Mouse (Mus musculus) cerebellum, adult 2 months (tissue): ENCODE results near the gene Prrc2c. TPM values are rescaled to one million over a fixed set of nuclear protein-coding genes. Genes with fewer than 3 reads are reported as not detected.

Source experiments
- DNase-seq, 2 experiments: peaks; one replicate each; pipeline ENCODE4 v3.0.0; 2021
- H3K27ac ChIP-seq: fragments of 200-500 bp; 2 replicates; pipeline ENCODE4 v1.5.1; 2012; ENCODE audit warnings: low read length, control low read depth, inconsistent platforms; ENCODE audit not compliant: insufficient read depth
- H3K27me3 ChIP-seq: fragments of 200-500 bp; 2 replicates; pipeline ENCODE4 v1.6.1; 2012; ENCODE audit warnings: inconsistent platforms, mild to moderate bottlenecking, low read length, moderate library complexity; ENCODE audit not compliant: control insufficient read depth, insufficient read depth
- H3K4me1 ChIP-seq: fragments of 200-500 bp; 2 replicates; pipeline ENCODE4 v1.6.1; 2011; ENCODE audit warnings: low read length; ENCODE audit not compliant: control insufficient read depth, insufficient read depth
- H3K4me3 ChIP-seq: fragments of 200-500 bp; replicated peaks from 2 replicates; pipeline ENCODE3; 2011; ENCODE audit warnings: mild to moderate bottlenecking, low read depth, low read length, control low read depth; ENCODE audit not compliant: insufficient read depth
- CTCF ChIP-seq: fragments of 200-500 bp; IDR thresholded peaks from 2 replicates; pipeline ENCODE4 v1.5.1; 2011; ENCODE audit warnings: low read depth, mild to moderate bottlenecking, control low read depth, low read length, moderate library complexity, borderline replicate concordance; ENCODE audit not compliant: insufficient read depth
- POLR2A ChIP-seq: fragments of 200-500 bp; IDR thresholded peaks from 2 replicates; pipeline ENCODE4 v1.6.1; 2011; ENCODE audit warnings: low read length, control low read depth, borderline replicate concordance; ENCODE audit not compliant: insufficient read depth
- WGBS: fragments of 180-500 bp; shearing (Covaris S2); methylation state at CpG from one replicate; pipeline ENCODE4 v1.1.7; 2018; 5-methylcytosine and 5-hydroxymethylcytosine counted together
- polyA plus RNA-seq: library from polyadenylated mRNA; depleted of rRNA; stranded (reverse); fragments of >200 nt; gene quantifications from 2 replicates; pipeline ENCODE4 v1.2.3, GENCODE M21; 2012

Gene Prrc2c
- polyA plus RNA-seq, 1 experiment = 49.5 TPM

DNA sequence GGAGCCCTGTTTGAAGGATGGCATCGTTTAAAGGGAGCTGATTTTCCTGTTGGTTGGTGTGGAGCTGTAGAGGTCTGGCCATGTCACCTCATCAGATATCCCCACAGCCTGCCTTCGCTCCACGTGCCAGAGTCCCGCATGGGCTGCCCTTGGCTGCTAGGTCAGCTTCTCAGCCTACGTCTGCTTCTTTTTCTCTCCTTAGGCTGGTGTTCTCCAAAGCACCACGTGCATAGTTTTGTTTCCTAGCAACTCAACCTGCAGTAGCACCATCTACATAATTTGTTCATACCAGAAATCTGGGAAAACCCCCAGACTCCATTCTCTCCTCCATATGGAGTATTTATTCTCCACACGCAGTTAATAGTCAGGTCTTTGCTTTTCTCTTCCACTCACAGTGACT is 9.3 kb upstream of the Prrc2c start:
- Histone ChIP-seq H3K27ac (no peak overlapping the region), H3K4me1 (no peaks in the 10 kb centered on the region), H3K27me3 (no peaks in the 10 kb centered on the region), H3K4me3 (no peak overlapping the region)
- DNase-seq = no peak
- TF ChIP-seq POLR2A (no peak), CTCF (no peak)
- WGBS = 36% methylated on average over 7 of the region's 7 CpGs

DNA sequence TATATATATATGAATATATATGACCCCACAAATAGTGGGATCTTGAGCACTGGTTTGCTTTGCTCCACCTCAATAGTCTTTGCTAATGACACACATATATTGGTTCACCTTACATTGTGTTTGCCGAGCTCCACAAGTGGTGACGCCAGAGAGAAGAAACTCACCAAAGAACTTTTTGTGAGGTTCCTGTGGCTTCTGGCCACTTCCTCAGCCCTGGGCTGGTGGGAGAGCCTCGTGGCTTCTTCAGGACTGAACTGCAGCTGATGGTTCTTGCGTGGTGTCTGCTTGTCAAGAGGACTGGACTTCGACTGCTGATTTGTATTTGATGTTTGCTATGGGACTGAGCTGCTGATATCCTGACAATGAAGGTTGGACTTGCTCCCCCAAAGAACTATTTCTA is 8.4 kb upstream of the Prrc2c start:
- no peaks in the 10 kb centered on the region for H3K4me1 ChIP-seq
- 81% methylated on average over 5 of the region's 5 CpGs for WGBS
- no peak overlapping the region for H3K27ac ChIP-seq
- no peak for DNase-seq
- TF ChIP-seq POLR2A (no peak), CTCF (no peak)
- H3K4me3 ChIP-seq = no peak overlapping the region
- no peaks in the 10 kb centered on the region for H3K27me3 ChIP-seq

DNA sequence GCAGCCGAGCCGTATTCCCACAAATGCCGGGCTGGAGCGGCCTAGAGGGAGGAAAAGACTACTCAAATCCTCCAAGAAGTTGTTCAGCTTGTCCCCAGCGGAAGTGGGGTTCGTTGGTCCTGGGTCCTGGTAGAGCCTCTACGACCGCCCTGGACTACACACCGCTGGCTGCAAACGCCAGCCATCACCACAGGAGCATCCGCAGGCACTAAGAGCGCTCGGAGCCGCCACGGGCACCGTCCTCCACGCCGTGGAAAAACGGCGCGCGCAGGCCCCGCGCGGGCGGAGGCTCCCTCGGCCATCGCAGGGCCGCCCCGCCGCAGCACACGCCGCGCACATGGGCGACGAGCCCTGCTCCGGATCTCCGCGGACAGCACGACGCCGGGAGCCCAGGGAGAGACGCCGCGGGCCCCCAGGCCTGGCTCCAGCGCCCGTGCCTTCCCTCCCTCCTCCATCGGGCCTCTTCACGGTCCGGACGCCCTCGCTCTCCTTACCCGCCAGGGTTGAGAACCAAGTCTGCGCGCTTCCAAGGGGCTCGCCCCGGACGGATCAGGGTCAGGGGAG is 443 bp downstream of the Prrc2c start:
- DNase-seq = no peak
- WGBS = under 1% methylated on average over 58 of the region's 58 CpGs

DNA sequence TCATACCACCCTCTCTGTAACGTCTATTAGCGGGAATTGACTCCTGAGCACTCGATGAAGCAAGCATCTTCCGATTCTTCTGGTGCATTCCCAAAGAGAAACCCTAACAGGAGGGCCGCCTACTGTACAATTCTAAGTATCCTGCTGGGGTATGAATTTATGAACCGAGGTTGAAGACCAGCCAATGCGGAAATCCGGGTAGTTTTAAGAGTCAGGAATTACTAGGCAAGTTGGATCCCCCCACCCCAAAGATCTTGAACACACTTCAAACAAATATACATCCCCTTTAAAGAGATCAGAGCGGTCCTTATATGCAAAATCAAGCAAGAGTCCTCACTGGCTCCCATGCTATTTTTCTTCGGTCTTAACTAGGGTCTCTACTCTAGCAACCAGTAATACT is 950 bp downstream of the Prrc2c start:
- peak overlapping the region; percentile 88 for H3K4me3 ChIP-seq
- peaks cover 3% of the 10 kb centered on the region; the same call in 1 of the 2 replicates for H3K4me1 ChIP-seq
- H3K27ac ChIP-seq = peak overlapping the region; percentile 94; the same call in 1 of the 2 replicates
- no peaks in the 10 kb centered on the region for H3K27me3 ChIP-seq
- under 1% methylated on average over 10 of the region's 10 CpGs for WGBS
- TF ChIP-seq POLR2A (no peak), CTCF (no peak)
- peak in 1 of 2 experiments; percentile 24 for DNase-seq

More for the DNA sequence above, 443 bp downstream of the Prrc2c start:
- H3K27ac ChIP-seq = peak overlapping the region; percentile 94
- H3K27me3 ChIP-seq = no peaks in the 10 kb centered on the region
- H3K4me3 ChIP-seq = peak overlapping the region; percentile 88
- peaks cover 3% of the 10 kb centered on the region; the same call in 1 of the 2 replicates for H3K4me1 ChIP-seq
- no peak for TF ChIP-seq CTCF
- no peak for TF ChIP-seq POLR2A

DNA sequence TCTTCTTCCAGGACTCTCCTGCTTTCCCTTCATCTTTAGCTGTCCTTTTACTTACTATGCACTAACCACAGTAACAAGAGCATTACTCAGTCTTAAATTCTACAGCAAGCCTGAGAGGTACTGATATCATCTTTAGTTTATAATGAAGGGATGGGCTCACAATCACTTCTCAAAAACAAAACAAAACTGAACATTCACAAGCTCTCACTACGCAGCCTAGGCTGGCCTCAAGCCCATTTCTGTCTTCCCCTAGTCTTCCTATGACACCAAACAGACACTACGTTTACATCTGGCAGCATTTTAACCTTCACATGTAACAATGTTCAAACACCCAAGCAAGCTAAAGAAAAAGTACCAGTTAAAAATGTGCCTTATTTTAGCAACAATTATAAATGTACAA is 1.9 kb downstream of the Prrc2c start:
- Histone ChIP-seq H3K27ac (no peak overlapping the region), H3K27me3 (no peaks in the 10 kb centered on the region), H3K4me1 (peaks cover 3% of the 10 kb centered on the region; the same call in 1 of the 2 replicates), H3K4me3 (peak overlapping the region; percentile 24)
- WGBS = 2% methylated on average over 2 of the region's 2 CpGs
- TF ChIP-seq CTCF (no peak), POLR2A (no peak)
- no peak for DNase-seq

DNA sequence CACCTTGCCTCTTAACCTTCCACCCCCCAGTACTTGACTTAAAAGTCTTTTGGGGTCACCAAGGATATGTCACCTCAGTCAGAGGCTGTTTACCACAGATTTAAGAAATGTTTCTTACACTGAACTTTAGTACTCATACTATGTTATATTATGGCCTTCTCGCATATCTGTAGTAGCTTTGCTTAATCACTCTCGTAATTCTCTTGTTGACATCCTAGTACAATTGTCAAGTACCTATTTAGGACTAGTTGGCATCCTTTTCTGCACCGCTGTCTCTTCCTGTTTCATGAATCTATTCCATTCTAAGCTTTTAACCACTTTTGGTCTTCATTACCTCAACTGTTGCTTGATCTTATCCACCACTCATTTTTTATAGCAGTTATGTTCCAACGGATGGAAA is 5.3 kb downstream of the Prrc2c start:
- Histone ChIP-seq H3K27ac (no peak overlapping the region), H3K27me3 (no peaks in the 10 kb centered on the region), H3K4me1 (peaks cover 8% of the 10 kb centered on the region; the same call in 1 of the 2 replicates), H3K4me3 (no peak overlapping the region)
- no peak for DNase-seq
- TF ChIP-seq CTCF (no peak), POLR2A (no peak)
- 78% methylated on average over 4 of the region's 4 CpGs for WGBS

DNA sequence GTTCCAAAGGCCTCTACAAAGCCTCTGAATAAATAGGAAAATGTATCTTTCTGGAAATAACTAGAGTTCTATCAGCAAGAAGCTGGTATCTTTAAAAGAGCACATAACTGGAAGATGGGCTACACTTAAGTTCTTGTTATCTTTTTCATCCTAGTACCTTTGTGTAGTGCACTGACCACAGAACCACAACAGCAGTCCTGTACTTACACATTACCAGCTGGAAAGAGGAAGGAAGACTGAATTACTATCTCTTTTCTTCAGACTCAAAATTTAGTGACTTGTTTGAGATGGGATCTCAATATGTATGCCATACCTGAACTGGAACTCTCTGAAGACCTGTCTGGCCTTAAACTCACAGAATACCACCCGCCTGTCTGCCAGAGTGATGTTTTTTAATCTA is 6.1 kb downstream of the Prrc2c start:
- TF ChIP-seq CTCF (no peak), POLR2A (no peak)
- Histone ChIP-seq H3K27ac (no peak overlapping the region), H3K27me3 (no peaks in the 10 kb centered on the region), H3K4me3 (no peak overlapping the region), H3K4me1 (peaks cover 8% of the 10 kb centered on the region; the same call in 1 of the 2 replicates)
- DNase-seq = no peak
- WGBS = 94% methylated on average over 1 of the region's 1 CpGs

DNA sequence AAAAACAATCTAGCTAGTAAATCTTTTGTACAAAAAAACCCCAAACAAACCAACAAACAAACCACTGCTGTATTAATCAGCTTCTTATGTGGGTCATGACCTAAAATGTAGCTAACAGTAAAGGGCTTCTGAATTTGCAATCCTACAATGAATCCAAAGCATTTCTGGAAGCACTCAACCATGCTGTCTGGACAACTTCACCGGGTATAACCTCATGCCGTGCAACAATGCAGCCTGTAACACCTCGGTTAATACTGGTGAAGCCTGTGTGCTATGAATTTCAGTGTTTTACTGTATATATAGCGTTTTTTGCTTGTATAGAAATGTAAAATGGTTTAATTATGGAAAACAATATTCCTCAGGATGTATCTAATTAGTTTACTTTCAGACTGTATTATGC is 8.3 kb downstream of the Prrc2c start:
- Histone ChIP-seq H3K27ac (no peak overlapping the region), H3K27me3 (no peaks in the 10 kb centered on the region), H3K4me1 (peaks cover 5% of the 10 kb centered on the region; the same call in 1 of the 2 replicates), H3K4me3 (no peak overlapping the region)
- WGBS = 25% methylated on average over 4 of the region's 4 CpGs
- TF ChIP-seq POLR2A (no peak), CTCF (no peak)
- DNase-seq = no peak

DNA sequence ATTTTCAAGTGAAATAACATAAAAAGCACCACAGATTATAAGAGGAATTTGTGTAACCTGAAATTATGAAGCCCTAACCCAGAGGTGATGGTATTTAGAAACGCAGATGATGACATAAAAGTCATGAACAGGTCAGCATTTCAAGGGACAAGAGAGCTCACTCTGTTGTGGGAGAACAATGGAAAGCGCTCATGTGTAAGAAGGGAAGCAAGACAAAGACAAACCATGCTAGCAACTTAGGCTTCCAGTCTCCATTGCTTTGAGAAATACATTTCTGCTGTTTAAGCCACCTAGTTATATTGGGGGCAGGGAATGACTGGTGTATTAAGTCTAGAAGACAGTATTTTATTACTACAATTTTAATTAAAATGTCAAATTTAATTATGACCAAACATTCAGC is 10.9 kb downstream of the Prrc2c start:
- 44% methylated on average over 2 of the region's 2 CpGs for WGBS

More for the DNA sequence above, 10.9 kb downstream of the Prrc2c start:
- Histone ChIP-seq H3K27me3 (no peaks in the 10 kb centered on the region), H3K27ac (no peak overlapping the region), H3K4me3 (no peak overlapping the region), H3K4me1 (peaks cover 5% of the 10 kb centered on the region; the same call in 1 of the 2 replicates)
- DNase-seq = no peak
- TF ChIP-seq POLR2A (no peak), CTCF (no peak)
